Mouse (Mus musculus) thymus, adult 2 months (tissue): Measurements from ENCODE around the gene Mrps27.

ENCODE experiments used
- CTCF ChIP-seq: fragments of 200-500 bp; IDR thresholded peaks from 2 replicates; pipeline ENCODE4 v1.5.1; 2012; ENCODE audit warnings: mild to moderate bottlenecking, control low read depth, low read length, moderate library complexity, borderline replicate concordance; ENCODE audit not compliant: control insufficient read depth, poor library complexity, insufficient read depth; ENCODE audit errors: extremely low read depth
- POLR2A ChIP-seq: fragments of 200-500 bp; IDR thresholded peaks from 2 replicates; pipeline ENCODE4 v1.6.1; 2012; ENCODE audit warnings: mild to moderate bottlenecking, low read length, control low read depth, moderate library complexity; ENCODE audit not compliant: control insufficient read depth, poor library complexity, insufficient read depth; ENCODE audit errors: extremely low read depth

DNA sequence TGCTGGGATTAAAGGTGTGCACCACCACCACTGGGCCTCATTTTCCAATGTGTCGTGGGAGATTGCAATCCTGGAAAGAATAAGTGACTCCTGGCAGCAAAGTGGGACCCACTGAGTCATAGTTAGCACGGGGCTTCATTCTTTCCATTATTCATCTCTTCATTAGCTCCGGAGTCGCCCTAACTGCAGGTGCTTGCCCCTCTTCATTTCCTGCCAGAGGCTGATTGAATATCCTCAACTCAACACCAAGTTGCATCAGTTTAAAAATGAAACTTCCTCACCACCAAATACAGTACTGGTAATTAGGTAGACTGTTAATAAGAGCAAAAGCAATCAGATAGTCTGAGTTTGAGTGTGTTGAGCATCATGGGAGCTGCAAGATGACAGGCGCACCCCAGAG lies 30.5 kb upstream of the Mrps27 start:
- TF ChIP-seq CTCF: no peak
- TF ChIP-seq POLR2A: no peak
